Mouse (Mus musculus) spleen, embryonic (tissue): Measurements from ENCODE around the gene Gh.

Experiments used
- CTCF ChIA-PET: fragments of 350-600 bp; sonication (Branson Sonifier 250); formaldehyde crosslinking; loops from one replicate; lab custom pipeline; 2022; lab: Charles Lee

Gh gene

DNA sequence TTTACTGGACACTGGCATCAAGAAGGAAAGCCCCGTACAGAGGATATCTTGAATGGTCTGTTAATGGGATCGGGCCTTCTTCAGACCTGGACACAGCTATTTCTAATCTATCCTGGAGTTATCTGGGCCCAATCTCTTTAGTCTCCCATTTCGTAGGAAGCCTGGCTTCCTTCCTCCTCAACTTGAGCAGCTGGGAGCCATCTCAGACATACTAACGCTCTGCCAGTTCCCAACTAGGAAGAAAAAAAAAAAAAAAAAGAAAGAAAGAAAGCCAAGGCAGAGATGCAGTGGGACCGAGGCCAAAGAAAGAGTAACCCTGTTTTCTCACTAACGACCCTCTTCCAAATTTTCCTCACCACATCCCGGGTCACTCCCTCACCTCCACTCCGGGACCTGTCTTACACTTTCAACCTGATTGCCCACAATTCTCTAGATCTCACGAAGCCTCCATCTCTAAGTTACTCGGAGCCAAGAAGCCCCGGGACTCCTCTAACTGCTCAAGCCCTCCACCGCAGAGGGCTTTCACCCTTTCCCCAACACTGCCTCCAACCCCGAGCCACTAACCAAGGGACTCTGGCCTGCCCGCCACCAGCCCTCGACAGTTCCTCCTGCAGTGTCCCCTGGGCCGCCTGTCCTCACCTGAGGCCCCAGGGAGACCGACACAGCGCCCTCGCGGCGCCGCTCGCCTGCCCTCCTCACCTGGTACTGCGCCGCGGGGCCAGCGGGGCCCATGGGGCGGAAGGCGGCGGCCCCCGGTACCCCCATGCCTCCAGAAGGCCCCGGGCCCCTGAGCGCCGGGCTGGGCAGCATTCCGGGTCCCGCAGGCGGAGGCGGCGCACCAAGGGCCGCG, 29.6 kb downstream of the Gh start:
- CTCF ChIA-PET: interaction anchor here (0.7 kb wide), 1 partner anchor 13 kb away, joined by 3 read pairs; no protein-coding TSS in a partner anchor

- CTCF ChIA-PET: interaction anchor here (0.7 kb wide), 1 partner anchor 13 kb away, joined by 3 read pairs; no protein-coding TSS in a partner anchor
Observed at GRCm38 (mm10) chr11:106271131-106271793, 30.4 kb downstream of the Gh start.

DNA sequence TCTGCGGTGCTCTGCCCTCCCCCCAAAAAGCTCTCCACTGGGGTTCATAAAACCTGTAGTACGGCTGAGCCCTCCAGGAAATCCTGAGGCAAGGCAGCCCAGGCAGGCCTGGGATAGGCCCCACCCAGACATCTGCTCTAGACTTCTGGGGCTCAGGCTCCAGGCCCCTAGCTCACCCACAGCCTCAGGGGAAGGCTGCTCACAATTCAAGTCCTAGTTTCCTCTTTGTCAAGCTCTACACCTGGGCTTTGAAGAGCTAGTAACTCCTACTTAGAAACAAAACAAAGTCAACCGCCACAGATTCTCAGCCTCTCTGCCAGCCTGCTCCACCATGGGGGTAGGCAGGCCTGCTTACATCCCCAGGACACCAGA, 32.6 kb downstream of the Gh start:
- CTCF ChIA-PET: no interaction called here

- CTCF ChIA-PET: interaction anchor here (0.6 to 0.7 kb wide), 3 partner anchors 31 to 75 kb away, joined by 4 to 8 read pairs (median 4); no protein-coding TSS in a partner anchor
Observed at GRCm38 (mm10) chr11:106268326-106269059, 33.2 kb downstream of the Gh start.

- CTCF ChIA-PET: interaction anchor here (0.6 to 0.7 kb wide), 2 partner anchors 31 to 75 kb away, joined by 4 to 8 read pairs; no protein-coding TSS in a partner anchor
Observed at GRCm38 (mm10) chr11:106267871-106268270, 33.8 kb downstream of the Gh start.

GRCm38 (mm10) chr11:106267311-106267852, 34.3 kb downstream of the Gh start:
- CTCF ChIA-PET: no interaction called here

- CTCF ChIA-PET: no interaction called here
Observed at GRCm38 (mm10) chr11:106266431-106266830, 35.2 kb downstream of the Gh start.

DNA sequence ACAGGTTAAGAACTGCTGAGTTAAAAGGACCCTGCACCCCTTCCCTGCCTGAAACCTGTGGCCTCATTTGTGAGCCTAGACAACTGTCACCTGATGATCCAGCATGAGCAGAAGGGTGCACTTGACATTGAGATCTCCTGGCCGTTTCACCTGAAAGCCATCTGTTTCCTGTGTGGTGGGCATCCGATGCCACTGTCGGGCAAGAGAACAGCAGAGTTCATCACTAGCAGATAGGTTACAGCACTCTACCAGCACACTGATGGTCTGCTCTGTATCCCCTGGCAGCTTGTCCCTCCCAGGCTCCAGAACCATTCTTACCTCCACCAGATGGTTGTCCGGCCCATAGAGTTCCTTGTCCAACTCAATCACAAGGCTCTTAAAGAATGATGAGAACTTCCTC, 36.1 kb downstream of the Gh start:
- CTCF ChIA-PET: no interaction called here

DNA sequence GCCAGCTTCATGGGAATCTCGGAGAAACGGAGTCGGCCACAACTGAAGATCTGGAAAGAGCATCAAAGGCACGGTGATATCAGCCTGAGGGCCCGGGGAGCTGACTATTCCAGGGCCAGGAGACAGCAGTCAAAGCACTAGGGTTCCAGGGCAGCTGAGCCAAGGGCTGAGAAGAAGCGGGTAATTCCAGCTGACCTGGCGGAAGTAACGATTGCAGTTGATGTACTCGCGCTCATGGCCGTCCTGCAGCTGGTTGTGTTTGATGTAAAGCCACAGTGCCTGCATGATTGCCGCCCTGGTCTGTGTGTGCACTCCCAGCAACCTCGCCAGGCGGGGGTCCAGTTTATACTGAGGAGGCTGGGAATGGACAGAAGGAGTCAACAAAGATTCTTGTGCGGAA, 36.7 kb downstream of the Gh start:
- CTCF ChIA-PET: no interaction called here

- CTCF ChIA-PET: interaction anchor here (0.6 kb wide), 1 partner anchor 884 kb away, joined by 6 read pairs; no protein-coding TSS in a partner anchor
Observed at GRCm38 (mm10) chr11:106263963-106264362, 37.7 kb downstream of the Gh start.

DNA sequence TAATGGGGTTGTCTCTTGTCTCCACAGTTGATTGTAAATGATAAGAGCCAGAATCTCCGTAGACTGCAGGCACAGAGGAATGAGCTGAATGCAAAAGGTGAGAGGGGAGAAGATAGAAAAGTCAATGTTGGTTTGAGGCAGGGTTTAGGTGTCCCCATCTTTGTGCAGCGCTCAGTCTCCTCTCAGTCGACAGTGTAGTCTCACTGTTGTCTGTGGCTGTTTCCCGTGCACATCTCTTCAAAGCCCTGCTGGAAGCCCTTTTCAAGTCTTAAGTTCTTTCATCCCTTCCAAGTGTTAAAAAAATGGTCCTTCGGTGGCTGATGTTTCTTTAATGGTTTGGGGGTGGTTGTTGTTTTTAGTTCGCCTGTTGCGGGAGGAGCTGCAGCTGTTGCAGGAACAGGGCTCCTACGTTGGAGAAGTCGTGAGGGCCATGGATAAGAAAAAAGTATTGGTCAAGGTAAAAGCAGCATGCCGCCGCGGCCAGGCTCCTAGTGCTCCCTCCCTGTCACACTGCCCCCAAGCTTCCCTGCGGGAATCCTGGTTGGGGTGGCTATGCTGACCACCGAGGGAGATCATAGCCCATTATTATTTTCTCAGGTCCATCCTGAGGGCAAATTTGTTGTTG, 40.7 kb downstream of the Gh start:
- CTCF ChIA-PET: no interaction called here

DNA sequence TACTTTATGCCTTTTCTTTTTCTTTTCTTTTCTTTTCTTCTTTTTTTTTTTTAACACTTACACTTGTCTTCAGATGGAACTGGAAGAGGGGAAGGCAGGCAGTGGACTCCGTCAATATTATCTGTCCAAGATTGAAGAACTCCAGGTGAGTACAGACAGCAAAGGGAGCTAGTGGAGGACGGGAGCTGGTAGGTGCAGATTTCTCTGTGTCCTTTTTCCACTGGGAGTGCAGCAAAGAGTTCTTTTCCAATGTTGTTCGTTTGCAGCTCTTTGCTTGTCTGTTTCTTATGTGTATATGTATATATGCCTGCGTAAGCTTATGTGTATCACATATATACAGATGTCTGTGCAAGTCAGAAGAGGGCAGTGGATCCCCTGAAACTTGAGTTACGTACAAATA, 44.9 kb downstream of the Gh start:
- CTCF ChIA-PET: no interaction called here

DNA sequence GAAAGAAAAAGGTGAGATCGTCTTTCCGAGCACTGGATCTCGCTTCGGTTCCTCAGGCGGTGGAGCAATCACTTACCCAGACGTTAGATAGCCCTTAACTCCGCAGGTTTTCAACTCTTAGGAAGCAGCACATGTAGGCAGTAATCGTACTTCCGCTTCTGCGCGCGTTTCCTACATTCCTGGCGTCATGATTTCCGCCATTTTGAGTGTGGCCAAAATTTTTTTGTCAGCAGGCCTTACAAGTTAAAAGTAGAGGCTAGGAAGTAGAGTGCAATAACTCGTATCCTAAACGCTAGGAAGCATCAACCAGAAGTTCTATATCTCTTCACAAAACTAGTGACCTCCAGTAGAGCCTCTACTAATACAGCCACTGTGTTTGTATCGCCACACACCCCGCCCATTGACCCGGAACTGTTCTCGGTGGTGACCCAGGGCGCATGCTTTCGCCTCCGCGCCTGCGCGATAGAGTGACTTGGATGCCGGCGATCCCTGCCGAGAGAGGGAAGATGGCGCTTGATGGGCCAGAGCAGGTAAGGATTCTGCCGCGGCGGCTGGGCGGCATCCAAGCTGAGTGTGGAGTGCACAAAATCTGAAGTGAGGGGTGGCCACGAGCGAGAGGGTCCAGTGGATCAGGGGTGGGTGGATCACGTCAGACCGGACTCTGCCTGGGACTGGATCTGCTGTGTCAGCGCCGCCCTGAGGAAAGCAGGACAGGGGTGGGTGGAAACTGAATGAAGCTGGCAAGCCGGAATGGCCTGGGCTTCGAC, 45.8 kb downstream of the Gh start, which contains the start of the genes Ftsj3 and Psmc5:
Gene Ftsj3 (minus strand): TSS at position 395 of the 767 bp plus-strand sequence.
Gene Psmc5 (plus strand): TSS at position 470 of the 767 bp plus-strand sequence.
- CTCF ChIA-PET: no interaction called here

DNA sequence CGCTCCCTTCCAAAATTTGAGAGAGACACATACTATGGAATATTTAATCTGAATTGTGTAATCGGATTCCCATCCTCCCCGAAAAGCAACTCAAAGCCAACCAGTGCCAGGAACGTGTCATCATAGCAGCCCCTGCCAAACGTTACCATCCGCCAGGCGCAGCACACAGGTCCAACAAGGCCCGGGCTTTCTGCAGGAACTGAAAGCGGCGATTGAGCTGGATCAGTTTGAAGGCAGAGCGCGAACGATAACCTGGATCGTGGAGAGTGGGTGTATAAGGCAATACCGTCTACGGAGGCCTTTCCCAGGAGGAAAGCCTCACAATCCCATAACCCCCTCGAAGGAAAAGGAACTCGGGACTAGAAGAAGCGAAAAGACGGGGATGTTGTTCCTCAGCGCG, 46.5 kb downstream of the Gh start:
- CTCF ChIA-PET: no interaction called here

GRCm38 (mm10) chr11:106254767-106255166, 46.9 kb downstream of the Gh start:
- CTCF ChIA-PET: no interaction called here
